Mouse (Mus musculus) gastrocnemius, postnatal 14 days (tissue): ENCODE data around the gene Gnmt. TPM values are rescaled to one million over a fixed set of nuclear protein-coding genes. Genes with fewer than 3 reads are reported as not detected.
A peak's percentile ranks its signal among the peaks of the same experiment; 100 is the strongest.

Experiments
- DNase-seq: peaks from one replicate; pipeline ENCODE4 v3.0.0; 2021; ENCODE audit warnings: mixed read lengths
- intact Hi-C: fragments of 180-260 bp; cut with DNase I; formaldehyde crosslinking; loops from one replicate; pipeline ENCODE4 v1.15.1; 2025; ENCODE audit warnings: low total_unique reads
- total RNA-seq, 2 experiments: library from RNA; stranded (reverse); gene quantifications; 2 replicates each; pipeline ENCODE4 v1.2.3; 2021

Gnmt gene
- total RNA-seq, 2 experiments from 2014 or later, result 0.41 to 0.75 TPM

DNA sequence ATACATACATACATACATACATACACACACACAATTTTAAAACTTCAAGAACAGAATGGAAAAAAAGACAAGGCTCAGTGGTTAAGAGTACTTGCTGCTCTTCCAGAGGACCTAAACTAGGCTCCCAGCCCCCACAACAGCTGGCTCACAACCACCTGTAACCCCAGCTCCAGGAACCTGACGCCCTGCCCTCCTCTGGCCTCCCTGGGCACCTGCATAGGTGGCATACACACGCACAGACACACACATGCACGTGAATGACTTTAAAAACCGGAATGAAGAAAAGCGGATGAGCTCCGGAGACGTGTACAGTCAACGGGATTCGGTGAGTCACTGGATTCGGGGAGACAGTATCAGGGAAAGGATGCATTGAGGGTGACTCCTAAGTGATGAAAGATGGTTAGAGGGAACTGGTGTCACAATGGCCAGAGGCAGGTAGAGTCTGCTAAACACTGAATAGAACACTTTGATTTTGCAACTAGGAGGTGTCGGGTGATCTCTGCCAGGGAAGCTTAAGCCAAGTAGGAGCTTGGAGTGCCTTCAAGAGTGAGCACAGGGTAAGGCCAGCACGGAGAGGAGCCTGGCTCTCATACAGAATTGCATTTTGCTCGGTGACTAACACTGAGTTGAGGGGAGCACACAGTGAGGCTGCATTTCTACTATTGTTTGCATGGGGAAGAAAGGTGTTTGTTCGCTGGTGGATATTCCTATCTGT lies 22.4 kb downstream of the Gnmt start:
- no peak for DNase-seq
- intact Hi-C loops, result no loop called here

DNA sequence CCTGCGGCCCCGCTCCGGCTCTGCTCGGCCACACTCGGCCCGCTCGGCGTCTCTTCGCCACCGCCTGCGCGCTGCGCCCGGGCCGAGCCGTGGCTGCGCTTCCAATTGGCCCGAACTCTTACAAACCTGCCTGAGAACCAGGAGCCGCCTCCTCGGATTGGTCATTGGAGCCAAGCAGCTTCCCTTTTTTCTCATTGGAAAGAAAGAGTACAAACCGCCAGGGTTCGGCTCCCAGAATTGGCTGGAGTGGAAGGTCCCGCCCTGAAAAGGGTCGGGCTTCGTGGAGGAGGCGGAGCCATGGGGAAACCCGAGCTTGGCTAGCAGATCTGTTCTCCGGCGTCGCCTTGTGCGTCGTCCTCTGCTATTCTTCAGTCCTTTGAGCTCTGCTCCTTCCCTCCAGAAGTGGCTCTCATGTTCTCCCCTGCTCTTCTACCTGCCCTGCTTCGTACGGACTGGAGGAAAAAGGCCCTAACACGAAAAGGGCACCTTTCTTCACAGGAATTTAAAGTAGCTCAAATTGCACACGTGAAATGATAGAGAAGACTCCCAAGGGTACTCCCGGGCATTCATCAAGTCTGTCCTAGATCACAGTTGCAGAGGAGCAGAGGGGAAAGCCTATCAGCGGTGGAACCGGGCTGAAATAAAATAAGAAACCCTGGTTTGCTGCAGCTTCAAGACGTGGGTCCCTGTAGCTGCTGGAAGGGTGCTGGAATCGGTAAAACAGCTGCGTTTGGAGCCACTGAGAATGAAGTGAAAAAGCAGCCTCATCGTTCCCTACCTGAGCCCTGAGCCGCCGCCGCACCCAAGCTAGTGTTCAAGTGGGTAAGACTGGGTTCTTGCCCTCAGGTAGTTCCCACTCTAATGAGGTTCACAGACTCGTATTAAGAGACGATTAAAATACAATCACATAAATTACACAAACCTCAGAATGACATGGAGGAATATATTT lies 23.8 kb downstream of the Gnmt start, which contains the start of gene Ppp2r5d:
Ppp2r5d (minus strand) TSS at position 225 of the 949 bp plus-strand sequence.
- peak; percentile 95 for DNase-seq
- intact Hi-C loops, result no loop called here

DNA sequence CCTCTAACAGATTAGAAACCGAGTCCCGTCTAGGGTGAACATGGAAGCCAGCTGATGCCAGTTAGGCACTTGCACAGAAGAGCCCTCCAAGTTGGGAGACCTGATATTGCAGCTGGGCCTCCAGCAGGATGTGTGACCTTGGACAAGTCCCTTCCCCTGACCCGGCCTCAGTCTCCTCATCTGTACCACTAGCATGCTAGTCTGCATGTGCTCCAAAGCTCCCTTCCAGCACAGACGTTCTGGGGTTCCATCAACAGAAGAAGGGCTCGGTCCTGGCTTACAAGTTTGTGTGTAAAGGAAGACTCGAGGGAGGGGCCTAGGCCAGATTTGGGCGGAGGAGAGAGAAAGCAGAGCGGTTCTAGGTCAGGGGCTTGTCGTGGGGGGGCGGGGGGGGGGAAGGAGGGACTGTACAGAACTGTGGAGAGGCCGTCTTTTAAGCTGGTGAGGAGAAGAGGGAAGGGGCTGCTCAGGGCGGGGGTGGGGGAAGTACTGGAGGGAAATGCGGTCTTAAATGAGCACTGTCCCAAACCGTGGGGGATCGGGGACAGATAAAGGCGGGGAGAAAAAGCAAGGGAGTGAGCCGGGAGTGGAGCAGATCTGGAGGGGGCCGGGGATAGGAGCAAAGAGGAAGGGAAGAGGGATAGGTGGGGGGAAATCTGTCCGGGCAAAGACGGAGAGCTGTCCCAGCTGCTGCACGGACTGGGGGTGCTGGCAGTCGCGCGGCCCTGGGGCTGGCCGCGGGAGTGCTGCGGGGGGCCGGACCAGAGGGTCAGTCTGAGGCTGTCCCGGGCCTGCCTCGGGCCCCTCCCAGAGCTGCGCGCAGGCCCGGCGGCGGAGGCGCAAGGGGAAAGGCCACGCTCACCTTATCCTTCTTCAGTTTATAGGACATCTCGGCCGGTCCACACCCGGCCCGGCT lies 24.7 kb downstream of the Gnmt start:
- DNase-seq, result no peak
- intact Hi-C loops, result no loop called here

DNA sequence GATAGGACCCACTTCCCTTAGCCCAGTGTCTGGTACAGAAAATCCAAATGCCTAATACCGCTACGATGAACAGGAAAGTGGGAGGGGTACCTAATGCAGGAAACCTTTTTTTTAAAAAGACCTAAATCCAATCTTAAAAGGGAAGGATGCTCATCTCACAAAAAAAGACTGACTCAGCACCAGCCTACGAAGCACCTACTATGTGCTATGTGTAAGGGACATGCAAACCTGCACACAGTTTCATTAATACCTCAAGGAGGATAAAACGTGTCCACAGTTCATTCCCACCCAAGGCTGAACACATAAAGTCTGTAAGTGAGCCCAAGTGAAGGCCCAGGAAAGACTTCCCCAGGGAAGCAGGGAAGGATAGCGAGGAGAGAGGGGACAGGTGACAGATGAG lies 26.5 kb downstream of the Gnmt start:
- DNase-seq, result no peak
- intact Hi-C loops, result no loop called here

DNA sequence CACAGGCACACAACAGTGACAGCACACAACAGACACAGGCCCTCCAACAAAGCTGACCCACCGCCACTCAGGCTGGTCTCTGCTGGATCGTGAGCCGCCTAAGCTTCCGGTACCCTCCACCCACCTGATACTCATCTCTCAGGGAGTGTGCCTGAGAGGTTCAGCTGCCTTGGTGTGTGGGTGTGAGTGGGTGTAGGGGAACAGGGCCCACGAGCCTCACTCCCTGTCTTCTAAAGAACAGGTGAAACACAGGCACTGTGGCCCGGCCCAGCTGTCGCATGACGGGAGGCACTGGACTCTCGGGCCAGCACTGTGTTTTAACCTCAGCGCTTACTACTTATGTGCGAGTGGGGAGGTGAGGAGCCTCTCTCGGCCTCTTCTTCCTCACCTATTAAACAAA lies 26.9 kb downstream of the Gnmt start:
- DNase-seq, result no peak
- intact Hi-C loops, result no loop called here

DNA sequence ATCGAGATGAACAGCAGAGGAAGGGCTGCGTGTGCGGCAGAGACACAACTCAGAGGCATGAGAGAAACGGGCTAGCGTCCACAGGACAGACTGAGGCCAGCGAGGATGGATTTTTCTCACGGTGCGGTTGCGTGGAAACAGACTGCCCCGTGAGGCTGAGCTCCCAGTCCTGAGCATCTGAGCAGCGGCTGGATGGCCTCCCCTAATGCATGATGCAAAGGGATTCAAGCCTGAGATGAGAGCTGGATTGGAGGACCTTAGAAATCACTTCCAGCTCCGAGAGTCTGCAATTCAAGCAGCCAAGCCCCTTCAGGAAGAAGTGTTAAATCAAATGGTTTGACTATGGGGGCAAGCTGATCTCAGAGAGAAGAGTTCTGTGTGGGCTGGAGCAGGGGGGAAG lies 27.5 kb downstream of the Gnmt start:
- peak; percentile 4 for DNase-seq
- intact Hi-C loops, result no loop called here

DNA sequence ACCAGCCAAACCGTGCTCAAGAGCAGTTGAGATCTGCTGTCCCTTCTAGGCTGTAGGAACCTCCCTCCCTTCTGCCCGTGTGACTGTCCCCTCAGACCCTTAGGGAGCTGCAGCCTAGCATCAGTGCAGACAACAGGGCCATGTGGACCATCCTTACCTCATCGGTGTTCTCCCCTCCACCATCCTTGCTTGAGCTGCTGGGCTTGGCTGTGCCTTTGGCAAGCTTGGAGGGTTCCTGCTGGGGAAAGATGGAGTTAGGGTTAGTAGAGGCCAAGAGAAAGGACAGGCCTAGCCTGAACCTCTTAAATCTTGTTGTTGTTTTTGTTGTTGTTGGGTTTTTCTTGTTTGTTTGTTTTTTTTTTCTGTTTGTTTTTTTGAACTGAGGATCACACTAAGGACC lies 29.1 kb downstream of the Gnmt start:
- no peak for DNase-seq
- intact Hi-C loops, result no loop called here

DNA sequence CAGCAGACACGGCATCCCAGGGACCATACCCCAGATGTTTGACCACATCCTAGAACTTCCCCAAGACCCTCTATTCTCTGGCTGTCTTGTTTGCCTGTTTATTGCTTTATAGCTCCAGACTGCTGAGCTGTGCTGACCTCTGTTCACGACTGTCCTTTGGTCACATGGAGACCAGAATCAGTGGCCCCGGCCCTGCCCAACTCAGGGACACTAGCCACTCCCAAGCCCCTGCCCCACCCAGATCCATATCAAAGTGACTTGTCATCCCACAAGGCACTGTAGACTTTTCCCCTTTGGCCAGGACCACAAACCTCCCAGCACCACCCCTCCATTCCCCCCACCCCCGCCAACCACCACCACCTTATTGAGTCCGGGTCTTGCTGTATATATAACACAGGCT lies 29.7 kb downstream of the Gnmt start:
- no peak for DNase-seq
- intact Hi-C loops, result no loop called here

DNA sequence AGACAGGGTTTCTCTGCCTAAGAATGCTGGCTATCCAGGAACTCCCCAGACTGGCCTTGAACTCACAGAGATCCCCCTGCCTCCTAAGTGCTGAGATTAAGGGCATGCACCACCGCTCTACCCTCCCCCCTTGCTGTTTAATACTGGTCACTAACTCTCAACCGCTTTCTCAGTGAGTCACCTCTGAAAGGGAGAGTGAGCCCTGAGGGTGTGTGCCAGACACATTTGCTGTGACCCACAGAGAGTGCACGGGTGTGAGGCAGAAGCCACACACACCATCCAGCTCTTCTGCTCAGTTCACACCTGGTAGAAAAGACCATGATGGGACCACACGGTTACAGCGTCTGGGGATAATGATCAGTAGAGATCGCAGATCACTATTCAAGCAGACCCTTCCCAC lies 30.5 kb downstream of the Gnmt start:
- intact Hi-C loops, result no loop called here
- DNase-seq, result no peak

DNA sequence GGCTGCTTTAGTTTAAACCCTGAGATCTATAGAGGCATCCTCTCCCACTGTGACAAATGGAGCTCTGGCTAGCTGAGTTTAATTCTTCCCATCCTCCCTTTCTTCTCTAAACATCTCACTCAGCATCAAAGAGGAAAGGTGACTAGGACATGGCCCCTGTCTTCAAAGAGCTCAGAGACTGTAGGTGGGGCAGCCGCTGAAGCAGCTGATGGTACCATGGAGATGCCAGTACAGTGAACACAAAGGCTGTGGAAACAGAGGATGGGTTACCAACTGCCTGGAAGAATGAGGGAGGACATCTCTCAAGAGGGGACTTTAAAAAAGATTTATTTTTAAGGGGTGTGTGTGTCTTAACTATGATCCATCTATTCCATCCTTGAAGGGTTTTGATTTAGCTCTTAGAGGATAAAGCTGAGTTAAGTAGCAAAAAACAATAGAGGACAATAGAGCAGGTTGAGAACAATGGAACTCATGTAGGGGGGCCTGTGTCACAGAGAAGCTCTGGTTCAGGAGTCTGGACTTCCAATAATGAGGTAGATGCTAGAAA lies 34.4 kb downstream of the Gnmt start:
- intact Hi-C loops, result no loop called here
- DNase-seq, result no peak

DNA sequence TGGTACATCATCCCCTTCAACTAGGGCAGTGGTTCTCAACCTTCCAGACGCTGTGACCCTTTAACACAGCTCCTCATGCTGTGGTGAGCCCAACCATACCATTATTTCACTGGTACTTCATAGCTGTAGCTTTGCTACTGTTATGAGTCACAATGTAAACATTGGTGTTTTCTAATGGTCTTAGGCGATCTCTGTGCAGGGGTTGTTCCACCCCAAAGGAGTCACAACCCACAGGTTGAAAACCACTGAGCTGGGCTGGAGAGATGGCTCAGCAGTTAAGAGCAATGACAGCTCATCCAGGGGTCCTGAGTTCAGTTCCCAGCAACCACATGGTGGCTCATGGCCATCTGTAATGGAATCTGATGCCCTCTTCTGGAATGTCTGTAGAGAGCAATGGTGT lies 37.6 kb downstream of the Gnmt start:
- intact Hi-C loops, result no loop called here
- no peak for DNase-seq

DNA sequence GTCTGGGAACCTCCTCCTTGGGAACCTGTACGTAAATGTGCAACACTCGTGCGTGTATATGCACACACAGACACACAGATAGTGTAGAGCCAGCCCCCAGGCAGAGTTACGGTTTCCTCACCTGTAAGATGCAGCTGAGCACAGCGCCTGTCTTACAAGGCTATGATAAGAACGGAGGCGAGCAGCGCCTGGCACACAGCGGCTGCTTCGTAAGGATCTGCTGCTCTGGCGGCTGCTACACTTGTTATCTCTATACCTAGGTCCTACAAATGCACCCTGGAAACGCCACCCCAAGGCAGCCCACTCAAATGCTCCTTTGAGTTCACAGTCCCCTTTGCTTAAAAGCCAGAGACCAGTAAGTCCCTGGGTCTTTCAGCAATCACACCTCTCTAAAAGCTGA lies 38.3 kb downstream of the Gnmt start:
- DNase-seq, result no peak
- intact Hi-C loops, result no loop called here

DNA sequence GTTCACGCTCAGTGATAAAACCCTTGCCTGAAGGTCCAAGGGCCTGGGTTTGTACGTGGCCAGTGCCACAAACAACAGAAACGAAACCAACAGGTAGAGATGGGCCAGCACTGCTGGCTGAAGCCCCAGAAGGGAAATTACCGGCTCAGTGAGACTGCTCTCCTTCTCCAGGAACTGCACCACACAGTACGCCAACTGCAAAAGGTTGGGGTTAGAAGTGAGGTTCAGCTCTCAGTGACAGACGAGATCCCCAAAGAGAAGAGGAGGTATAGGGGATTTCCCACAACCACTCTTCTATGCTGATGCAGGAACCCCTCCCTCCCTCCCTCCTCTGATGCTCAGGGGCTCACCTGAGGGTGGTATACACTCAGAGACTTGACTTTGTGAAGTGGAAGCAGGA lies 43.1 kb downstream of the Gnmt start:
- intact Hi-C loops, result no loop called here

DNA sequence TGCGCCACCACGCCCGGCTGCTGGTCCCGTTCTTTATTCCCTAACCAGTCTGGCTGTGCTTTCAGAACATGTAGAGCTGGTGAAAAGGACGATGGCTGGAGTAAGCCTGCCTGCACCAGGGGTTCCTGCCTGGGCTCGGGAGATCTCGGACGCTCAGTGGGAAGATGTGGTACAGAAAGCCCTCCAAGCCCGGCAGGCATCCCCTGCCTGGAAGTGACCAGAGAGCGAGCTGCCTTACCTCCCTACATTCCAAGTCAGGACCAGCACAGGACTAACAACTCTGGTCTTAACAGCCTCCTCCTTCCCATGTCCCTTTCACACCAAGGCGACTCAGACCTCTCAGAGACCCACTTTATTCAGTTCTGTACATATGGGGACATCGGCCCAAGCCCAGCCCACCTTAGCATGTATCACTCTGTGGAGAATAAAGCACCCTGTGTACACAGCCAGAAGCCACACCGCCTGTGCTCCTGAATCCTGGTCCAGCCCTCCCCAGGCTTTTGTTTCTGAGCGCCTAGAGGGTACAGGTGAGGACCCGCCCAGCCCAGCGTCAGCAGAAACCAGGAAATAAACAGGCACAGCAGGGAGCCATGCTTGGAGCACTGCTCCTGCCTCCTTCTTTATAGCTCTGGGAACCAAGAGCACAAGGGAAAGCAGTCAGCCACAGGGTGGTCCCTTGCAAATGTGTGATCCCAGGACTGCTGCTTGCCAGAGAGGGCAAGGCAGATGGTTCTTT lies 46.1 kb downstream of the Gnmt start:
- no peak for DNase-seq
- intact Hi-C loops, result no loop called here

More for the DNA sequence above, 43.1 kb downstream of the Gnmt start:
- DNase-seq, result no peak

DNA sequence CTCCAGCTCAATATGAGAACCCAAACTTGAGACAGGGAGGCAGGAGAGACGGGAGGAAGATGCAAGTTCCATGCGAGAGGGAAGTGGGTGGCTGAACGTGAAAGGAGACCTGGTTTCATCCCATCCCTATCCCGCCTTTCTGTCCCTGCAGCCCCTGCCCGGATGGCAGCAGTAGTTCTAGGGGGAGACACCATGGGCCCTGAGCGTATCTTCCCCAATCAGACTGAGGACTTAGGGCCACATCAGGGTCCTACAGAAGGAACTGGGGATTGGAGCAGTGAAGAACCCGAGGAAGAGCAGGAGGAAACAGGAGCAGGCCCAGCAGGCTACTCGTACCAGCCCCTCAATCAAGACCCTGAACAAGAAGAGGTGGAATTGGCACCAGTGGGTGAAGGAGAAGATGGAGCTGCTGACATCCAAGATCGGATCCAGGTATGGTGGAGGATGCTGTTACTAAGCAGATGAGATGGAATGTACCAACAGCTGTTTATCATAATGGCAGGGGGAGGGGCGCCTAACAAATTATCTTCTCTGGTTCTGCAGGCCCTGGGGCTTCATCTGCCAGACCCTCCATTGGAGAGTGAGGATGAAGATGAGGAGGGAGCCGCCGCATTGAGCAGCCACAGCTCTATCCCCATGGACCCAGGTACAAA lies 47.4 kb downstream of the Gnmt start:
- DNase-seq, result no peak
- intact Hi-C loops, result no loop called here

DNA sequence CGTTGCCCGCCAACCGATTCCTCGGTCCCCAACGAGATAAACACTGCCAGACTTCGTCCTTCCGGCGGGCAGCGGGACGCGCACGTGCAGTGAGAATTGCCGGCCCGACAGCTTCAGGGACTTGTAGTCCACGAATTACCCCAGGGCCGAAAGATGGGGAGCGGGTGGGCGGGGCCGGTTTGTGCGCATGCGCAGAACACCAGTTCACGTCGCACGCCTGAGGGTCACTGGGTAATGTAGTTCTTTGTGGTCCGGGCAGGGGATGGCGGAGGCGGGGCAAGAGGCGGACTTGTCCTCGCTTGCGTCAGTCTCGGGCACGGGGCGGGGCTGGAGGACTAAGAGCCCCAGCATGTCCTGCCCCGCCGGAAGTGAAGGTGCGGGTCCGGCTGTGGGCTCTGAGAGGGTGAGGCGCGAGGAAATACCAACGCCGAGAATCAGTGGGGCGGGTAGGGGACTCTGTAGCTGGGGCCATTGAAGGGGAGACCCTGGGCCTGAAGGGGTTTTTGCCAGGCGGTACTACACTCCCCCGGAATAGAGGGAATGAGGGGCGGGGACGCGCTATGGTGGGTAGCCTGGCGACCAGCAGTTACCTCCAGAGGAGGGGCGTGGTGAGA lies 48.1 kb downstream of the Gnmt start, which contains the start of gene Klhdc3:
Klhdc3 (minus strand) TSS at position 155 of the 614 bp plus-strand sequence.
- intact Hi-C loops, result no loop called here
- peak; percentile 99 for DNase-seq

DNA sequence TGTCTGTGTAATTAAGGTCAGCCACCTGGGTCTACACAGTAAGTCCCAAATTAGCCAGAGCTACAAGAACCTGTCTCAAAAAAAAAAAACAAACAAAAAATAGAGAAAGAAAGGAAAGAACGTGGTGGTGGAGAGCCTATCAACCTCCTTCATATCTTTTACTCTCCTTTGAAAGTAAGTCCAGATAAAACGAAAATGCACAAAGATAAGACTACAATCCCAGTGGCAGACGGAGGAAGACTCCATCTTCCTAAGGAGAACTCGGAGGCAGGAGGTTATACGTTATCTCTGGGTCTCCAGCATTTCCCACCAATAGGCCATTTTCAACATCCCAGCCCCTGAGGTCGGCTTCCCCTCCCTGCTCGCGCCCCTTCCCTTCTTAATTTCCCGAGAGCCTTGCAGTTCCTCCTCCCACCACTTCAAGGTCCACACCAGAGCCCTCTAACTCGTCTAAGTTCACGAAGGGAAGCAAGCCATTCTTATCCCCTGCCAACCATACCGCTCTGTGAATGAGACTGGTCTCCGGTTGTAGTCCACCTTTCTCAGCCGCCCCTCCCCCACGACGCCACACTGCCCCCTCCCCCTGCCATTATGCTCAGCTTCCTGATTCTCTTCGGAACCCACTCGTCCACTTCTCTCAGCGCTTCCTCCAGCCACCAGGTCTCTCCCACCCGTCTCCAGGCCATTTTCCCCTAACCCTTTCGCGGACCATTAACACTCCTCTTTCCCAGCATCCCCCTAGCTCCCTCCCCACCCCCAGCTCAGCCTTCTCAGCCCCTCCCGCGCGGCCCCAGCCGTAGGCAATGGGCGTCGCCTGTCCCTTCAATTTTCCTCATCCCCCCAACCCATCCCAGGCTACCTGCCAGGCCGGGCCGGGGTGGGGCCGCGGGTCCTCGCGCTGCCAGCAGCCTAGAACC lies 48.9 kb downstream of the Gnmt start:
- intact Hi-C loops, result no loop called here
- peak; percentile 61 for DNase-seq
